Mouse (Mus musculus) midbrain, embryonic 12.5 days (tissue): ENCODE measurements around the gene Zfp57. TPM values are rescaled to one million over a fixed set of nuclear protein-coding genes. Genes with fewer than 3 reads are reported as not detected.

Experiments used
- ATAC-seq: fragments of 200-750 bp; cut with Nextera tagmentation; 2 replicates; pipeline ENCODE4 v1.8.0; 2017; ENCODE audit warnings: low read depth, moderate TSS enrichment, moderate library complexity; ENCODE audit not compliant: low FRiP score
- H3K27ac ChIP-seq: fragments of 300-500 bp; sonication (generic); replicated peaks from 2 replicates; pipeline ENCODE4 v1.5.1; 2016; ENCODE audit warnings: mild to moderate bottlenecking
- H3K27me3 ChIP-seq: fragments of 300-500 bp; sonication (generic); 2 replicates; pipeline ENCODE4 v1.6.1; 2016; ENCODE audit warnings: mild to moderate bottlenecking
- H3K36me3 ChIP-seq: fragments of 300-500 bp; sonication (generic); 2 replicates; pipeline ENCODE4 v1.6.1; 2016
- H3K4me1 ChIP-seq: fragments of 300-500 bp; sonication (generic); 2 replicates; pipeline ENCODE4 v1.6.1; 2016
- H3K4me2 ChIP-seq: fragments of 300-500 bp; sonication (generic); replicated peaks from 2 replicates; pipeline ENCODE4 v1.6.1; 2016; ENCODE audit warnings: mild to moderate bottlenecking, moderate library complexity
- H3K4me3 ChIP-seq: fragments of 300-500 bp; sonication (generic); 2 replicates; pipeline ENCODE4 v1.5.1; 2016; ENCODE audit warnings: mild to moderate bottlenecking
- H3K9ac ChIP-seq: fragments of 300-500 bp; sonication (generic); replicated peaks from 2 replicates; pipeline ENCODE4 v1.6.1; 2016; ENCODE audit warnings: mild to moderate bottlenecking, moderate library complexity
- H3K9me3 ChIP-seq: fragments of 300-500 bp; sonication (generic); 2 replicates; pipeline ENCODE4 v1.6.1; 2016; ENCODE audit warnings: mild to moderate bottlenecking
- WGBS: fragments of 180-500 bp; shearing (Covaris S2); methylation state at CpG from one replicate; pipeline ENCODE4 v1.1.7; 2016; 5-methylcytosine and 5-hydroxymethylcytosine counted together
- polyA plus RNA-seq: library from polyadenylated mRNA; unstranded; fragments of >200 nt; fragmentation: Nextera tagmentation; extraction: Ambion mirVana; gene quantifications from 2 replicates; pipeline ENCODE4 v1.2.1, GENCODE M21; 2016

Zfp57 gene
- 175 and 190 TPM in 2 replicates for polyA plus RNA-seq

GRCm38 (mm10) chr17:37000863-37001262 lies at the start of gene Zfp57:
Zfp57 (plus strand) TSS chr17:37001163.
- H3K27ac ChIP-seq: peak within 1 kb of the TSS; percentile 93

GRCm38 (mm10) chr17:36952631-36953030 lies 48.3 kb upstream of the Zfp57 start:
- Histone ChIP-seq H3K36me3 (peaks cover 19% of the 10 kb centered on the region), H3K9ac (no peak overlapping the region), H3K9me3 (no peaks in the 10 kb centered on the region), H3K27ac (no peak overlapping the region), H3K27me3 (no peaks in the 10 kb centered on the region), H3K4me1 (peaks cover 17% of the 10 kb centered on the region), H3K4me2 (no peak overlapping the region), H3K4me3 (no peak overlapping the region)
- WGBS: 90% methylated on average over 2 of the region's 2 CpGs
- no peak for ATAC-seq

More at GRCm38 (mm10) chr17:37000863-37001262, at the start of gene Zfp57:
- Histone ChIP-seq H3K9me3 (no peaks in the 10 kb centered on the region), H3K4me3 (peak within 1 kb of the TSS; percentile 82), H3K9ac (peak within 1 kb of the TSS; percentile 92; the same call in 1 of the 2 replicates), H3K27me3 (no peaks in the 10 kb centered on the region), H3K36me3 (peaks cover 7% of the 10 kb centered on the region; the same call in 1 of the 2 replicates), H3K4me1 (peaks cover 12% of the 10 kb centered on the region; the same call in 1 of the 2 replicates), H3K4me2 (peak within 1 kb of the TSS; percentile 72)
- ATAC-seq: no peak
- WGBS: 94% methylated on average over 7 of the region's 7 CpGs

GRCm38 (mm10) chr17:36953062-36953461 lies 47.9 kb upstream of the Zfp57 start:
- H3K36me3 ChIP-seq: peaks cover 19% of the 10 kb centered on the region
- H3K27me3 ChIP-seq: no peaks in the 10 kb centered on the region
- H3K4me1 ChIP-seq: peaks cover 16% of the 10 kb centered on the region
- ATAC-seq: no peak
- no peak overlapping the region for H3K27ac ChIP-seq
- no peak overlapping the region for H3K9ac ChIP-seq
- 100% methylated on average over 1 of the region's 1 CpGs for WGBS
- H3K9me3 ChIP-seq: no peaks in the 10 kb centered on the region
- no peak overlapping the region for H3K4me2 ChIP-seq
- no peak overlapping the region for H3K4me3 ChIP-seq

- Histone ChIP-seq H3K4me1 (peaks cover 17% of the 10 kb centered on the region), H3K27me3 (no peaks in the 10 kb centered on the region), H3K9me3 (no peaks in the 10 kb centered on the region), H3K9ac (peak within 1 kb of the TSS; percentile 78), H3K27ac (peak within 1 kb of the TSS; percentile 64), H3K4me2 (peak within 1 kb of the TSS; percentile 79), H3K36me3 (0 out of 2 replicates have a peak, but pooled peaks cover 7% of the 10 kb centered on the region), H3K4me3 (peak within 1 kb of the TSS; percentile 64)
- under 1% methylated on average over 46 of the region's 46 CpGs for WGBS
- peak; percentile 98 for ATAC-seq
These were observed 42.8 kb upstream of the Zfp57 start, which contains the start of the genes Znrd1 and Znrd1as for GRCm38 (mm10) chr17:36957999-36958743. Znrd1 (minus strand) TSS chr17:36958559. Znrd1as (plus strand) TSS chr17:36958592.

- Histone ChIP-seq H3K27me3 (no peaks in the 10 kb centered on the region), H3K9me3 (no peaks in the 10 kb centered on the region), H3K4me3 (peak overlapping the region; percentile 64), H3K4me2 (peak overlapping the region; percentile 79), H3K27ac (no peak overlapping the region), H3K36me3 (0 out of 2 replicates have a peak, but pooled peaks cover 7% of the 10 kb centered on the region), H3K9ac (peak overlapping the region; percentile 78), H3K4me1 (peaks cover 17% of the 10 kb centered on the region)
- 10% methylated on average over 12 of the region's 12 CpGs for WGBS
- ATAC-seq: peak; percentile 10; the same call in 1 of the 2 replicates
These were observed 42.1 kb upstream of the Zfp57 start for GRCm38 (mm10) chr17:36958884-36959283.

- Histone ChIP-seq H3K36me3 (no peaks in the 10 kb centered on the region), H3K9ac (no peak overlapping the region), H3K9me3 (no peaks in the 10 kb centered on the region), H3K27me3 (no peaks in the 10 kb centered on the region), H3K4me3 (no peak overlapping the region), H3K4me1 (peaks cover 17% of the 10 kb centered on the region), H3K4me2 (no peak overlapping the region), H3K27ac (no peak overlapping the region)
- WGBS: 82% methylated on average over 1 of the region's 1 CpGs
- ATAC-seq: no peak
These were observed 39.8 kb upstream of the Zfp57 start for GRCm38 (mm10) chr17:36961125-36961524.

GRCm38 (mm10) chr17:36966875-36967274 lies 34.1 kb upstream of the Zfp57 start:
- 92% methylated on average over 1 of the region's 1 CpGs for WGBS
- Histone ChIP-seq H3K4me1 (no peaks in the 10 kb centered on the region), H3K4me2 (no peak overlapping the region), H3K4me3 (no peak overlapping the region), H3K36me3 (no peaks in the 10 kb centered on the region), H3K27me3 (no peaks in the 10 kb centered on the region; the same call in 1 of the 2 replicates), H3K27ac (no peak overlapping the region), H3K9me3 (no peaks in the 10 kb centered on the region), H3K9ac (no peak overlapping the region)
- ATAC-seq: no peak

GRCm38 (mm10) chr17:36970316-36970890 lies 30.6 kb upstream of the Zfp57 start:
- no peaks in the 10 kb centered on the region for H3K9me3 ChIP-seq
- no peaks in the 10 kb centered on the region for H3K36me3 ChIP-seq
- no peak overlapping the region for H3K4me3 ChIP-seq
- H3K4me1 ChIP-seq: no peaks in the 10 kb centered on the region
- H3K9ac ChIP-seq: no peak overlapping the region
- no peak for ATAC-seq
- H3K27ac ChIP-seq: no peak overlapping the region
- 84% methylated on average over 14 of the region's 14 CpGs for WGBS
- no peak overlapping the region for H3K4me2 ChIP-seq
- H3K27me3 ChIP-seq: no peaks in the 10 kb centered on the region; the same call in 1 of the 2 replicates

- no peak overlapping the region for H3K9ac ChIP-seq
- H3K27ac ChIP-seq: no peak overlapping the region
- no peaks in the 10 kb centered on the region for H3K36me3 ChIP-seq
- WGBS: 90% methylated on average over 6 of the region's 6 CpGs
- H3K4me3 ChIP-seq: no peak overlapping the region
- H3K4me2 ChIP-seq: no peak overlapping the region
- no peak for ATAC-seq
- no peaks in the 10 kb centered on the region for H3K9me3 ChIP-seq
- no peaks in the 10 kb centered on the region; the same call in 1 of the 2 replicates for H3K27me3 ChIP-seq
- no peaks in the 10 kb centered on the region for H3K4me1 ChIP-seq
These were observed 29.7 kb upstream of the Zfp57 start for GRCm38 (mm10) chr17:36971172-36971850.

- H3K4me3 ChIP-seq: no peak overlapping the region
- no peak overlapping the region for H3K9ac ChIP-seq
- H3K4me2 ChIP-seq: no peak overlapping the region
- no peaks in the 10 kb centered on the region for H3K36me3 ChIP-seq
- no peak for ATAC-seq
- no peaks in the 10 kb centered on the region; the same call in 1 of the 2 replicates for H3K27me3 ChIP-seq
- no peaks in the 10 kb centered on the region for H3K9me3 ChIP-seq
- H3K27ac ChIP-seq: no peak overlapping the region
- 85% methylated on average over 3 of the region's 3 CpGs for WGBS
- no peaks in the 10 kb centered on the region for H3K4me1 ChIP-seq
These were observed 28.2 kb upstream of the Zfp57 start for GRCm38 (mm10) chr17:36972791-36973190.

GRCm38 (mm10) chr17:36973271-36973787 lies 27.6 kb upstream of the Zfp57 start:
- Histone ChIP-seq H3K4me1 (no peaks in the 10 kb centered on the region), H3K9me3 (no peaks in the 10 kb centered on the region), H3K9ac (no peak overlapping the region), H3K4me3 (no peak overlapping the region), H3K36me3 (no peaks in the 10 kb centered on the region), H3K4me2 (no peak overlapping the region), H3K27me3 (peaks cover 1% of the 10 kb centered on the region; the same call in 1 of the 2 replicates), H3K27ac (no peak overlapping the region)
- ATAC-seq: no peak
- WGBS: 73% methylated on average over 8 of the region's 8 CpGs
